Comparison of ENCODE assay signal across 15 mouse cellular contexts in genomic region chr2:38460367-38460766, GRCm38 (mm10). TPM values are rescaled to one million over a fixed set of nuclear protein-coding genes. Genes with fewer than 3 reads are reported as not detected.
DNase-seq lines count a peak whose midpoint lies in the region; ATAC-seq and TF ChIP-seq lines count a peak whose summit lies in the region.
"Had no signal": no experiment of that assay in that cellular context is flagged by ENCODE, and none has a peak within 500 bp of the region (broad histone marks: within the 10 kb centered on the region; RNA-seq: fewer than 3 reads in every experiment).

No protein-coding gene starts in this region.

- no peak overlapping the region for H3K4me2 ChIP-seq in heart, embryonic 15.5 days
- no peak overlapping the region for H3K4me2 ChIP-seq in midbrain, embryonic 14.5 days (ENCODE audit: low read length)
- H3K4me2 ChIP-seq in midbrain, embryonic 13.5 days (replicated peaks): no peak overlapping the region
- H3K4me2 ChIP-seq in hindbrain, postnatal 0 days (ENCODE audit: low read depth, low read length): no peak overlapping the region
- H3K4me2 ChIP-seq: liver, embryonic 15.5 days had no signal

- no peaks in the 10 kb centered on the region for H3K9me3 ChIP-seq in heart, embryonic 15.5 days (replicated peaks)
- no peaks in the 10 kb centered on the region for H3K9me3 ChIP-seq in midbrain, embryonic 14.5 days (ENCODE audit: control insufficient read depth, low read length)
- H3K9me3 ChIP-seq in midbrain, embryonic 13.5 days: no peaks in the 10 kb centered on the region
- no peaks in the 10 kb centered on the region for H3K9me3 ChIP-seq in hindbrain, postnatal 0 days (ENCODE audit: low read length)
- H3K9me3 ChIP-seq: liver, embryonic 15.5 days had no signal

- 77% methylated on average over 2 of the region's 2 CpGs for WGBS in heart, embryonic 15.5 days
- 86% methylated on average over 2 of the region's 2 CpGs for WGBS in midbrain, embryonic 14.5 days
- 79% methylated on average over 2 of the region's 2 CpGs for WGBS in midbrain, embryonic 13.5 days
- WGBS in hindbrain, postnatal 0 days: 46% methylated on average over 2 of the region's 2 CpGs

- no peak for TF ChIP-seq POLR2A in brain, embryonic 14.5 days (IDR thresholded peaks at IDR 0.05; ENCODE audit: borderline replicate concordance, extremely low read depth, insufficient read depth, insufficient read length, poor library complexity, severe bottlenecking)

- no peak for TF ChIP-seq CTCF in brain, embryonic 14.5 days (IDR thresholded peaks at IDR 0.05; ENCODE audit: borderline replicate concordance, extremely low read depth, insufficient read depth, insufficient read length)
- no peak for TF ChIP-seq CTCF in hindbrain, postnatal 0 days (IDR thresholded peaks at IDR 0.05; ENCODE audit: low read depth)

- no peak overlapping the region for H3K4me3 ChIP-seq in heart, embryonic 15.5 days
- H3K4me3 ChIP-seq in midbrain, embryonic 14.5 days (replicated peaks; ENCODE audit: low read depth, low read length): no peak overlapping the region
- H3K4me3 ChIP-seq in midbrain, embryonic 13.5 days (replicated peaks): no peak overlapping the region
- no peak overlapping the region for H3K4me3 ChIP-seq in hindbrain, postnatal 0 days (ENCODE audit: low read length)
- H3K4me3 ChIP-seq: liver, embryonic 15.5 days had no signal

- intact Hi-C loops in heart, postnatal 36 days (cut with DNase I): no loop called here

- no peaks in the 10 kb centered on the region for H3K36me3 ChIP-seq in heart, embryonic 15.5 days
- H3K36me3 ChIP-seq in midbrain, embryonic 14.5 days (ENCODE audit: control insufficient read depth, insufficient read depth, low read length): no peaks in the 10 kb centered on the region
- no peaks in the 10 kb centered on the region for H3K36me3 ChIP-seq in midbrain, embryonic 13.5 days
- no peaks in the 10 kb centered on the region for H3K36me3 ChIP-seq in hindbrain, postnatal 0 days (ENCODE audit: insufficient read depth, low read length)
- H3K36me3 ChIP-seq: liver, embryonic 15.5 days had no signal

- no peak for ATAC-seq in heart, embryonic 15.5 days (replicated peaks; ENCODE audit: insufficient number of reproducible peaks, insufficient read depth, low FRiP score, low read depth)
- ATAC-seq in midbrain, embryonic 14.5 days (ENCODE audit: low FRiP score, low TSS enrichment): peak; percentile 17; the same call in 1 of the 2 replicates
- no peak for ATAC-seq in midbrain, embryonic 13.5 days
- ATAC-seq in hindbrain, postnatal 0 days: peak; percentile 43; the same call in 1 of the 2 replicates
- ATAC-seq: CD4-positive, CD25-positive, alpha-beta regulatory T cell, adult 4 months; intestine, embryonic 16.5 days had no signal

- peaks cover 15% of the 10 kb centered on the region for H3K4me1 ChIP-seq in heart, embryonic 15.5 days (replicated peaks)
- H3K4me1 ChIP-seq in midbrain, embryonic 14.5 days (ENCODE audit: control insufficient read depth, insufficient read depth, low read length): no peaks in the 10 kb centered on the region
- H3K4me1 ChIP-seq in midbrain, embryonic 13.5 days (replicated peaks): peaks cover 10% of the 10 kb centered on the region; the same call in 1 of the 2 replicates
- 0 out of 2 replicates have a peak, but pooled peaks cover 6% of the 10 kb centered on the region for H3K4me1 ChIP-seq in hindbrain, postnatal 0 days (ENCODE audit: insufficient read depth, low read length)
- H3K4me1 ChIP-seq: liver, embryonic 15.5 days had no signal

- DNase-seq in heart, postnatal 36 days: no peak
- no peak for DNase-seq in midbrain, embryonic 14.5 days
- DNase-seq in brain, embryonic 14.5 days (ENCODE audit: low read depth): peak; percentile 78
- peak; percentile 7 for DNase-seq in hindbrain, postnatal 0 days (ENCODE audit: low spot score)
- DNase-seq in layer of hippocampus, adult 9-10 months (ENCODE audit: low spot score): no peak
- DNase-seq: cerebellum, adult 9-11 months; embryo, embryonic 11 days; spleen, adult 18-20 months; thymus, postnatal 14 days had no signal

- H3K9ac ChIP-seq in heart, embryonic 15.5 days: no peak overlapping the region
- H3K9ac ChIP-seq in midbrain, embryonic 14.5 days (replicated peaks; ENCODE audit: low read length): no peak overlapping the region
- no peak overlapping the region for H3K9ac ChIP-seq in midbrain, embryonic 13.5 days (replicated peaks)
- no peak overlapping the region for H3K9ac ChIP-seq in hindbrain, postnatal 0 days (replicated peaks; ENCODE audit: low read length)
- H3K9ac ChIP-seq: liver, embryonic 15.5 days had no signal

- no peaks in the 10 kb centered on the region for H3K27me3 ChIP-seq in heart, embryonic 15.5 days
- H3K27me3 ChIP-seq in midbrain, embryonic 14.5 days (ENCODE audit: control insufficient read depth, insufficient read depth, low read length): no peaks in the 10 kb centered on the region
- H3K27me3 ChIP-seq in midbrain, embryonic 13.5 days: no peaks in the 10 kb centered on the region
- H3K27me3 ChIP-seq in hindbrain, postnatal 0 days (ENCODE audit: insufficient read depth, low read length): no peaks in the 10 kb centered on the region
- H3K27me3 ChIP-seq: liver, embryonic 15.5 days had no signal

- peak overlapping the region; percentile 61 for H3K27ac ChIP-seq in heart, embryonic 15.5 days
- H3K27ac ChIP-seq in midbrain, embryonic 14.5 days (replicated peaks; ENCODE audit: low read depth, low read length): no peak overlapping the region
- H3K27ac ChIP-seq in midbrain, embryonic 13.5 days: no peak overlapping the region
- no peak overlapping the region for H3K27ac ChIP-seq in hindbrain, postnatal 0 days
- H3K27ac ChIP-seq: kidney, postnatal 0 days; liver, embryonic 15.5 days had no signal

RNA-seq across cellular contexts. Expression of gene Nek6, which starts 51.1 kb away (rescaled TPM):
- polyA plus RNA-seq in heart, embryonic 15.5 days (2015; fragmentation: Nextera tagmentation; extraction: Ambion mirVana): 60.8 and 71.4 TPM in 2 replicates
- total RNA-seq in heart, postnatal 36 days (2021): 1 to 10 TPM; 4.0 to 4.7 TPM
- polyA plus RNA-seq in midbrain, embryonic 14.5 days (2014; fragmentation: Nextera tagmentation; extraction: Ambion mirVana): 59.8 and 62.3 TPM in 2 replicates
- polyA plus RNA-seq in midbrain, embryonic 13.5 days (2015; fragmentation: Nextera tagmentation; extraction: Ambion mirVana): 63.2 and 72.9 TPM in 2 replicates
- polyA plus RNA-seq in brain, embryonic 14.5 days (2012; rRNA removed): 41.8 and 50.4 TPM in 2 replicates
- total RNA-seq in hindbrain, postnatal 0 days (2014; rRNA removed): 27.5 and 29.4 TPM in 2 replicates
- polyA plus RNA-seq in hindbrain, postnatal 0 days (2015; fragmentation: Nextera tagmentation; extraction: Ambion mirVana): 65.3 and 75.1 TPM in 2 replicates

Comparison
In these comparisons a context has a peak if more than half of its experiments do, and no peak if none do; other contexts are left out.
1. ATAC-seq: peak in midbrain, embryonic 14.5 days (single experiment) and hindbrain, postnatal 0 days (single experiment); none in heart, embryonic 15.5 days (single experiment) and midbrain, embryonic 13.5 days (single experiment).
2. DNase-seq: peak in brain, embryonic 14.5 days (single experiment) and hindbrain, postnatal 0 days (single experiment); none in heart, postnatal 36 days (0 of 2), midbrain, embryonic 14.5 days (single experiment) and layer of hippocampus, adult 9-10 months (single experiment).